Mouse (Mus musculus): ENCODE results near the gene Insm1. TPM values are rescaled to one million over a fixed set of nuclear protein-coding genes. Genes with fewer than 3 reads are reported as not detected.

Insm1 gene
- polyA plus RNA-seq, 1 experiment from 2014 or later = 12.2 TPM

GRCm38 (mm10) chr2:146217227-146217980 lies 4.3 kb upstream of the Insm1 start:
- Histone ChIP-seq H3K4me1 (peaks cover 64% of the 10 kb centered on the region), H3K27ac (replicated peaks) (peak overlapping the region; percentile 94), H3K27me3 (peaks cover 58% of the 10 kb centered on the region), H3K9me3 (no peaks in the 10 kb centered on the region), H3K36me3 (no peaks in the 10 kb centered on the region), H3K4me3 (peak overlapping the region; percentile 26), H3K9ac (replicated peaks) (peak overlapping the region; percentile 48), H3K4me2 (replicated peaks) (peak overlapping the region; percentile 51)
- peak; percentile 47 for ATAC-seq (ENCODE audit: low FRiP score, low read depth)
- WGBS = under 1% methylated on average over 16 of the region's 16 CpGs

- ATAC-seq (ENCODE audit: low FRiP score, low read depth) = peak; percentile 47
- peak overlapping the region; percentile 48 for H3K9ac ChIP-seq (replicated peaks)
- peak overlapping the region; percentile 94 for H3K27ac ChIP-seq (replicated peaks)
- 0% methylated on average over 40 of the region's 40 CpGs for WGBS
- H3K4me1 ChIP-seq = peaks cover 64% of the 10 kb centered on the region
- H3K4me2 ChIP-seq (replicated peaks) = peak overlapping the region; percentile 51
- H3K36me3 ChIP-seq = no peaks in the 10 kb centered on the region
- H3K4me3 ChIP-seq = peak overlapping the region; percentile 26
- H3K9me3 ChIP-seq = no peaks in the 10 kb centered on the region
- H3K27me3 ChIP-seq = peaks cover 58% of the 10 kb centered on the region
Measured at GRCm38 (mm10) chr2:146218161-146218691, 3.5 kb upstream of the Insm1 start.

GRCm38 (mm10) chr2:146218881-146219535 lies 2.7 kb upstream of the Insm1 start:
- ATAC-seq (ENCODE audit: low FRiP score, low read depth) = no peak
- Histone ChIP-seq H3K4me3 (peak overlapping the region; percentile 26; the same call in 1 of the 2 replicates), H3K27me3 (peaks cover 60% of the 10 kb centered on the region), H3K9ac (replicated peaks) (peak overlapping the region; percentile 48), H3K4me1 (peaks cover 71% of the 10 kb centered on the region), H3K4me2 (replicated peaks) (peak overlapping the region; percentile 51), H3K27ac (replicated peaks) (peak overlapping the region; percentile 94), H3K36me3 (no peaks in the 10 kb centered on the region), H3K9me3 (no peaks in the 10 kb centered on the region)
- under 1% methylated on average over 19 of the region's 19 CpGs for WGBS

- Histone ChIP-seq H3K27ac (replicated peaks) (no peak overlapping the region), H3K27me3 (peaks cover 58% of the 10 kb centered on the region), H3K9me3 (no peaks in the 10 kb centered on the region), H3K4me1 (peaks cover 69% of the 10 kb centered on the region), H3K4me2 (replicated peaks) (0 out of 2 replicates have a peak overlapping the region, but pooled peaks have one; percentile 15), H3K9ac (replicated peaks) (no peak overlapping the region), H3K4me3 (no peak overlapping the region), H3K36me3 (no peaks in the 10 kb centered on the region)
- no peak for ATAC-seq (ENCODE audit: low FRiP score, low read depth)
- WGBS = 5% methylated on average over 11 of the region's 11 CpGs
Measured at GRCm38 (mm10) chr2:146219791-146220190, 1.9 kb upstream of the Insm1 start.

- no peaks in the 10 kb centered on the region for H3K9me3 ChIP-seq
- no peaks in the 10 kb centered on the region for H3K36me3 ChIP-seq
- peak overlapping the region; percentile 98 for H3K27ac ChIP-seq (replicated peaks)
- H3K4me2 ChIP-seq (replicated peaks) = peak overlapping the region; percentile 79
- no peak for ATAC-seq (ENCODE audit: low FRiP score, low read depth)
- WGBS = under 1% methylated on average over 23 of the region's 24 CpGs
- peak overlapping the region; percentile 81 for H3K4me3 ChIP-seq
- peak overlapping the region; percentile 35 for H3K9ac ChIP-seq (replicated peaks)
- peaks cover 70% of the 10 kb centered on the region for H3K4me1 ChIP-seq
- peaks cover 58% of the 10 kb centered on the region for H3K27me3 ChIP-seq
Measured at GRCm38 (mm10) chr2:146220591-146221075, 1.1 kb upstream of the Insm1 start.

GRCm38 (mm10) chr2:146221929-146222278 lies 183 bp downstream of the Insm1 start:
- Histone ChIP-seq H3K4me2 (replicated peaks) (peak overlapping the region; percentile 79), H3K36me3 (no peaks in the 10 kb centered on the region), H3K4me3 (peak overlapping the region; percentile 81), H3K9me3 (no peaks in the 10 kb centered on the region), H3K27ac (replicated peaks) (peak overlapping the region; percentile 98), H3K4me1 (peaks cover 71% of the 10 kb centered on the region), H3K9ac (replicated peaks) (peak overlapping the region; percentile 90), H3K27me3 (peaks cover 62% of the 10 kb centered on the region)
- WGBS = under 1% methylated on average over 35 of the region's 44 CpGs
- ATAC-seq (ENCODE audit: low FRiP score, low read depth) = peak; percentile 57

GRCm38 (mm10) chr2:146222279-146223175 lies 806 bp downstream of the Insm1 start:
- H3K4me3 ChIP-seq = peak overlapping the region; percentile 81
- no peaks in the 10 kb centered on the region for H3K36me3 ChIP-seq
- H3K4me1 ChIP-seq = peaks cover 64% of the 10 kb centered on the region
- H3K9ac ChIP-seq (replicated peaks) = peak overlapping the region; percentile 90
- peak overlapping the region; percentile 98 for H3K27ac ChIP-seq (replicated peaks)
- ATAC-seq (ENCODE audit: low FRiP score, low read depth) = peak; percentile 1; the same call in 1 of the 2 replicates
- peak overlapping the region; percentile 79 for H3K4me2 ChIP-seq (replicated peaks)
- peaks cover 68% of the 10 kb centered on the region for H3K27me3 ChIP-seq
- under 1% methylated on average over 114 of the region's 133 CpGs for WGBS
- H3K9me3 ChIP-seq = no peaks in the 10 kb centered on the region

- under 1% methylated on average over 72 of the region's 75 CpGs for WGBS
- H3K36me3 ChIP-seq = no peaks in the 10 kb centered on the region
- no peak for ATAC-seq (ENCODE audit: low FRiP score, low read depth)
- H3K9me3 ChIP-seq = no peaks in the 10 kb centered on the region
- H3K9ac ChIP-seq (replicated peaks) = peak overlapping the region; percentile 90
- peaks cover 56% of the 10 kb centered on the region for H3K4me1 ChIP-seq
- peak overlapping the region; percentile 98 for H3K27ac ChIP-seq (replicated peaks)
- H3K4me2 ChIP-seq (replicated peaks) = peak overlapping the region; percentile 79
- H3K27me3 ChIP-seq = peaks cover 72% of the 10 kb centered on the region
- peak overlapping the region; percentile 81 for H3K4me3 ChIP-seq
Measured at GRCm38 (mm10) chr2:146223176-146223905, 1.6 kb downstream of the Insm1 start.

- H3K9me3 ChIP-seq = no peaks in the 10 kb centered on the region
- H3K4me3 ChIP-seq = peak overlapping the region; percentile 81
- H3K27me3 ChIP-seq = peaks cover 72% of the 10 kb centered on the region
- 11% methylated on average over 7 of the region's 7 CpGs for WGBS
- no peaks in the 10 kb centered on the region for H3K36me3 ChIP-seq
- H3K27ac ChIP-seq (replicated peaks) = peak overlapping the region; percentile 98
- H3K4me1 ChIP-seq = peaks cover 48% of the 10 kb centered on the region
- peak overlapping the region; percentile 90 for H3K9ac ChIP-seq (replicated peaks)
- H3K4me2 ChIP-seq (replicated peaks) = peak overlapping the region; percentile 79
- ATAC-seq (ENCODE audit: low FRiP score, low read depth) = no peak
Measured at GRCm38 (mm10) chr2:146224141-146224540, 2.4 kb downstream of the Insm1 start.

GRCm38 (mm10) chr2:146225818-146226217 lies 4.1 kb downstream of the Insm1 start:
- H3K9ac ChIP-seq (replicated peaks) = no peak overlapping the region
- no peaks in the 10 kb centered on the region for H3K36me3 ChIP-seq
- peak overlapping the region; percentile 79 for H3K4me2 ChIP-seq (replicated peaks)
- H3K4me3 ChIP-seq = peak overlapping the region; percentile 30
- no peak overlapping the region for H3K27ac ChIP-seq (replicated peaks)
- H3K27me3 ChIP-seq = peaks cover 71% of the 10 kb centered on the region
- WGBS = 3% methylated on average over 6 of the region's 6 CpGs
- no peak for ATAC-seq (ENCODE audit: low FRiP score, low read depth)
- peaks cover 36% of the 10 kb centered on the region for H3K4me1 ChIP-seq
- H3K9me3 ChIP-seq = no peaks in the 10 kb centered on the region

- Histone ChIP-seq H3K9me3 (no peaks in the 10 kb centered on the region), H3K4me3 (no peak overlapping the region), H3K27me3 (peaks cover 67% of the 10 kb centered on the region), H3K4me1 (peaks cover 29% of the 10 kb centered on the region), H3K9ac (replicated peaks) (no peak overlapping the region), H3K4me2 (replicated peaks) (no peak overlapping the region; the same call in 1 of the 2 replicates), H3K27ac (replicated peaks) (no peak overlapping the region), H3K36me3 (no peaks in the 10 kb centered on the region)
- ATAC-seq (ENCODE audit: low FRiP score, low read depth) = no peak
- 2% methylated on average over 9 of the region's 9 CpGs for WGBS
Measured at GRCm38 (mm10) chr2:146226484-146226883, 4.8 kb downstream of the Insm1 start.
